Mouse (Mus musculus) limb, embryonic 15.5 days (tissue): ENCODE results near the gene 4930544D05Rik. TPM values are rescaled to one million over a fixed set of nuclear protein-coding genes. Genes with fewer than 3 reads are reported as not detected.
A peak's percentile ranks its signal among the peaks of the same experiment; 100 is the strongest.

Experiments used
- ATAC-seq: fragments of 200-750 bp; cut with Nextera tagmentation; 2 replicates; pipeline ENCODE4 v1.8.0; 2017; ENCODE audit warnings: low read depth, moderate TSS enrichment; ENCODE audit not compliant: insufficient number of reproducible peaks, low FRiP score, low TSS enrichment
- H3K27ac ChIP-seq: fragments of 300-500 bp; sonication (generic); 2 replicates; pipeline ENCODE4 v1.5.1; 2015; ENCODE audit warnings: moderate library complexity, mild to moderate bottlenecking, inconsistent platforms
- H3K27me3 ChIP-seq: fragments of 300-500 bp; sonication (generic); 2 replicates; pipeline ENCODE4 v1.6.1; 2015; ENCODE audit warnings: inconsistent platforms
- H3K36me3 ChIP-seq: fragments of 300-500 bp; sonication (generic); 2 replicates; pipeline ENCODE4 v1.6.1; 2015; ENCODE audit warnings: inconsistent platforms
- H3K4me1 ChIP-seq: fragments of 300-500 bp; sonication (generic); 2 replicates; pipeline ENCODE4 v1.6.1; 2015; ENCODE audit warnings: inconsistent platforms
- H3K4me2 ChIP-seq: fragments of 300-500 bp; sonication (generic); 2 replicates; pipeline ENCODE4 v1.6.1; 2015; ENCODE audit warnings: mild to moderate bottlenecking, inconsistent platforms
- H3K4me3 ChIP-seq: fragments of 300-500 bp; sonication (generic); 2 replicates; pipeline ENCODE4 v1.5.1; 2015; ENCODE audit warnings: mild to moderate bottlenecking, inconsistent platforms
- H3K9ac ChIP-seq: fragments of 300-500 bp; sonication (generic); 2 replicates; pipeline ENCODE4 v1.6.1; 2015; ENCODE audit warnings: inconsistent platforms
- H3K9me3 ChIP-seq: fragments of 300-500 bp; sonication (generic); 2 replicates; pipeline ENCODE4 v1.6.1; 2016; ENCODE audit warnings: inconsistent platforms
- WGBS: fragments of 180-500 bp; shearing (Covaris S2); methylation state at CpG from one replicate; pipeline ENCODE4 v1.1.7; 2015; 5-methylcytosine and 5-hydroxymethylcytosine counted together
- polyA plus RNA-seq: library from polyadenylated mRNA; unstranded; fragments of >200 nt; fragmentation: Nextera tagmentation; extraction: Ambion mirVana; gene quantifications from 2 replicates; pipeline ENCODE4 v1.2.1, GENCODE M21; 2015

Gene 4930544D05Rik
- polyA plus RNA-seq, 1 experiment from 2014 or later: not detected

DNA sequence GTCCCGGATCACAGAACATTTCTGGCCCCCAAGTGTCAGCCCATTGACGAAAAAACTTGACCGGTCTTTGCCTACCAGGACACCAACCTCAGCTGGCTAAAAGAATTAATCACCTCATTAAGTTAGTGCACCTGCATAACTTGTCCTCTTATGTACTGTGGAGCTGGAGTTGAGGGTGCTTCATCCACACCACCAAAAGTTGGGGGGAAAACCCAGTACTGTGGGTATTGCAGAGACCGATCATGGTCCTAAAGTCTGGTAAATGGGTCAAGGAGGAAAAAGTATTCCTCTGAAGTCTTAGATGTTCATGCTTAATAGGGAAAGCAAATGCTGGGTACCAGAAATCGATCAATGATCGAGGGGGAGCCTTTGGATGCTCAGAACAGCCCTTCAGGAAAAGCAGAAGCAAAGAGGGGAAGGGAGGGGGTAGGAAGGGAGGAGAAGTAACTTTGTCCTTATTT lies 37.3 kb downstream of the 4930544D05Rik start:
- 41% methylated on average over 6 of the region's 6 CpGs for WGBS
- Histone ChIP-seq H3K27ac (peak overlapping the region; percentile 99), H3K4me3 (peak overlapping the region; percentile 100), H3K9me3 (no peaks in the 10 kb centered on the region), H3K4me2 (peak overlapping the region; percentile 89), H3K4me1 (peaks cover 78% of the 10 kb centered on the region), H3K9ac (peak overlapping the region; percentile 98), H3K36me3 (peaks cover 43% of the 10 kb centered on the region), H3K27me3 (no peaks in the 10 kb centered on the region)
- no peak for ATAC-seq

DNA sequence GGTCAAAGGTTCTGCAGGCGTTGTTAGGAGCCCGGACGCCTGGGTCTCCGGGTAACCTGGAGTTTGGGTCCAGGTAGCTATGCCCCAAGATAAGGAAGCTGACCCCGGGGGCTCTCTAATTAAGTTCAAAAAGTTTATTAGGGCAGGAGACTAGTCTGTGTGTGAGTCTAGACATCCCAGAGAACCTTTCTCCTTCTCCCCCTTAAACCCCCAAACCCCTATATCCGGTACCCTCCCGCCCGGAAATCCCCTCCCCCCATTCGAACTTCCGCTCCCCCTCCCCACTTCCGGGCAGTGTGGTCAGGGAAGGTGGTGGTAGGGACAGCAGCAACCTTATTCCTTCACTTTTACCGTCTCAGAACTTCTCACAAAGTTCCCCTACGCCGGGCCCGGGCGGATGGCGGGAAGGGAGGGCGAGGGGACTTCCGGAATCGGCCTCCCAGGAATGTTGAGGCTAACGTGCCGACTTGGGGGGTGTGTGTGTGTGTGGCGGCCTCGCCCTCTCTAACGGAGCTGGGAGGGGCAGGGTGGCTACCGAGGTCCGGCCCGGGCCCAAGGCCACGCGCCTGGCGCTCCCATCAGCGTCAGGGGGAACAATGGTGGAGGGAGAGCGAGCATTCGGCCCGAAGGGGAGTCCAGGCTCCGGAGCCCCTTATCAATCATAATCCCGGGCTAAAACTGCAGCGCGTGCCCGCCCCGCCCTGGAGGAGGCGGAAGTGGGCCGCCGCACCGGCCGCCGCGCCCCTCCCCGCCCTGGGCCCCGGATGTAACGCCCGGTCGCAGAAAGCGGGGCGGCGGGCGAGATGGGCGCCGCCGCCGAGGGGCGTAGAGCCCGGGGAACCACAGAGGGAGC lies 37.9 kb downstream of the 4930544D05Rik start:
- under 1% methylated on average over 61 of the region's 63 CpGs for WGBS
- no peaks in the 10 kb centered on the region for H3K27me3 ChIP-seq
- H3K9ac ChIP-seq: peak overlapping the region; percentile 98
- H3K36me3 ChIP-seq: peaks cover 40% of the 10 kb centered on the region
- no peaks in the 10 kb centered on the region for H3K9me3 ChIP-seq
- H3K27ac ChIP-seq: peak overlapping the region; percentile 99
- ATAC-seq: no peak
- H3K4me1 ChIP-seq: peaks cover 77% of the 10 kb centered on the region
- peak overlapping the region; percentile 89 for H3K4me2 ChIP-seq
- H3K4me3 ChIP-seq: peak overlapping the region; percentile 100

DNA sequence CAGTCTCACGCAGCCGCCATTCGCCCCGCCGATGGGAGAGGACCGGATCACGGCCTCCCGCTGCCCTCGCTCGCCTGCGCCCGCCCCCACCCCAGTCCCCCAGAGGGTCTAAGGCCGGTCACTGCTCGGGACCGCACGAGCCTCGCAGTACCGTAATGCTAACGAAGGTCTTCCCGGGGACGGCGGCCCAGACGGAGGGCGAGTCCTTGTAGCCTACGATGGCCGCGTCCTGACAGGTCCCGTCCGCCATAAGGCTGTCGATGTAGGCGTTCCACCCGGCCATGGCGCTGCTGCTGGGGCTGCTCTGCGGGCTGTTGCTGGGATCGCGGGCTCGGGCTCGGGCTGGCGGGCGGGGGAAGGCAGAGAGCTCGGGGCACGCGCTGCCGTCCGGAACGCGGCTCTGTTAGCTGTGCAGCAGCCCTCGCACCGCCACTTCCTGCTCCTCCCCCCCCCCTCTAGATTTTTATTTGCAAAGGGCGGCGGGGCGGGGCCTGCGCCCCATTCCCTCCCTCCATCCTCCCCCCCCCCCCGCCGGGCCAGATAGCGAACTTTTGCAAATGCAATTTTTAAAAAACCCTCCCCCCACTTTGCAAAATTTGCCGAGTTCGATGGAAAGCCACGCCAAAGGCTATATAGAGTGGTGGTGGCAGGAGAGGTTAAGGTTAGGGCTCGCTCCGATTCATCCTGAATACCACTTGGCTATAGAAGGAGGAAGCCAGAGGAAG lies 38.7 kb downstream of the 4930544D05Rik start, which contains the start of gene Pfn1:
Gene Pfn1, minus strand, starts transcription at position 447 of the 725 bp plus-strand sequence.
- peaks cover 76% of the 10 kb centered on the region for H3K4me1 ChIP-seq
- peak within 1 kb of the TSS; percentile 100 for H3K4me3 ChIP-seq
- ATAC-seq: peak; percentile 30; the same call in 1 of the 2 replicates
- H3K9me3 ChIP-seq: no peaks in the 10 kb centered on the region
- peak within 1 kb of the TSS; percentile 98 for H3K9ac ChIP-seq
- H3K27ac ChIP-seq: peak within 1 kb of the TSS; percentile 99
- WGBS: 0% methylated on average over 52 of the region's 61 CpGs
- H3K27me3 ChIP-seq: no peaks in the 10 kb centered on the region
- peaks cover 33% of the 10 kb centered on the region for H3K36me3 ChIP-seq
- peak within 1 kb of the TSS; percentile 89 for H3K4me2 ChIP-seq

DNA sequence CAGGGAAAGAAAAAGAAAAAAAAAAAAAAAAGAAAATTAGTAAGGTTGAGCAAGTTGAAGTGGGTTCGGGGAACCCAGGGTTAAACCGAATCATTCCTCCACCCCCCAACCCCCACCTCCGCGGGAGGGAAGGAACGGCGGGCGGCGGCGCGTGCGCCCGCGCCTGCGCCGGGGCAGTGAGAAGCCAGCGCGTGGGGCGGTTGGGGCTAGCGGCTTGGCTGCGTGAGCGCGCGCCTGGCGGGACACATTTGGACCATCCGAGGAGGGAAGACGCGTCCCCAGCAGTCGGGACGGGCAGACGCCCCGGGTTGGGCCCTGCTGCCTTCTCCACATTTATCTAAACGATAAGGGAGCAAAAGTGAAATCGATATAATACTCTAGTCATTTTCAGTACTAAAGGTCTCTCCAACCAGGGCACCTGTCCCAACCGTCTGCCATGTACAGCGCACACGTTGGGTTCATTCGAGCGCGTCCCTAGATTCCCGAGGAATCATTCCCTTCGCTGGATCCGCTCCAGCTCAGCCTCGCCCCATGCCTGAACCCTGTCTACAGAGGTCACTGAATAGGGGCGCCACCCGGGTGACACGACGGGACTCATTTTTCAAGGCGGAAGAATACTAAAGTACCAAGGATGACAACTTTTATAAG lies 39.4 kb downstream of the 4930544D05Rik start:
- H3K9me3 ChIP-seq: no peaks in the 10 kb centered on the region
- WGBS: 0% methylated on average over 48 of the region's 48 CpGs
- ATAC-seq: peak; percentile 76
- H3K9ac ChIP-seq: peak overlapping the region; percentile 46
- H3K27ac ChIP-seq: peak overlapping the region; percentile 99
- H3K4me3 ChIP-seq: peak overlapping the region; percentile 100
- no peaks in the 10 kb centered on the region for H3K27me3 ChIP-seq
- peaks cover 71% of the 10 kb centered on the region for H3K4me1 ChIP-seq
- peak overlapping the region; percentile 89 for H3K4me2 ChIP-seq
- peaks cover 33% of the 10 kb centered on the region for H3K36me3 ChIP-seq

DNA sequence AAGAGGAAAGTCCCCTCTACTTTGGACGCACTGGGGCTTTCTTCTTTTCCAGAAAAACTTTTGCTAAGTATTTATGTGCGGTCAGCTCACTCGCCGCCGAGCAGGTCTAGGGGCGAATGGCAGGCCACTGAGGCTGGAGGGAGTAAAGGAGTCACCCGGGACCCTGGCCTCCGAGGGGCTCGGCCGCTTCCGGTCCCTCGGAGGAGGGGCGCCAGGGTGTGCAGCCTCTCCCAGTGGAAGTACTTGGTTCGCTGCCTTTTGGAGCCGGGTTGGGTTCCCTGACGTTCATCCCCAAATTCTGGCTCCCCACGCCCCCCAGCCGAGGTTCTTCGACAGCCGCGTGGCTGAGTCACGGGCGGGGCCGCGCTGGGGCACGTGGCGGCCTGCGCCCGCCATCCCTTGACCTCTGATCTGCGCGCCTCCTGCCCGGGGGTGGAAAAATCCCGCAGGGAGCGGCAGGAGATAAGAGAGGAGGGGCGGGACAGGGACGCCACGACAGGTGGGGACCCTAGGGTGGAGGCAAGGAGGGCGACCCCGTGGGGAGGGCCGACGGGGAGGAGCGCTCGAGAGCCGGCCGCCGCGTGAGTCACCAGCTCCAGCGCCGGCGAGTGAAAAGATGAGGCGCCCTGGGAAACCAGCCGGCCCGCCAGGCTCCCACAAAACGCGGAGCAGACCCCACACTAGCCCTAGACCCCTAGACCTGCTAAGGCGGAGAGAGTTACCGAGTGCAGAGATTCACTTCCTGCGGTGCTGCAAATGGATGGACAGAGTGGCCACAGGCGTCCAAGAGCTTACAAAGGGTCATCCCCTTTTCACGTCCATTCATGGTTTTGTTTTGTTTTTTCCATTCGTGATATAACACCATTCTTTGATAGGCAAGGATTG lies 40.2 kb downstream of the 4930544D05Rik start:
- Histone ChIP-seq H3K9me3 (no peaks in the 10 kb centered on the region), H3K4me1 (peaks cover 66% of the 10 kb centered on the region), H3K9ac (peak overlapping the region; percentile 46), H3K27ac (peak overlapping the region; percentile 99), H3K27me3 (no peaks in the 10 kb centered on the region), H3K36me3 (peaks cover 31% of the 10 kb centered on the region), H3K4me2 (peak overlapping the region; percentile 89), H3K4me3 (peak overlapping the region; percentile 100)
- 0 out of 2 replicates have a peak, but pooled peaks have one; percentile 13 for ATAC-seq
- under 1% methylated on average over 61 of the region's 61 CpGs for WGBS

DNA sequence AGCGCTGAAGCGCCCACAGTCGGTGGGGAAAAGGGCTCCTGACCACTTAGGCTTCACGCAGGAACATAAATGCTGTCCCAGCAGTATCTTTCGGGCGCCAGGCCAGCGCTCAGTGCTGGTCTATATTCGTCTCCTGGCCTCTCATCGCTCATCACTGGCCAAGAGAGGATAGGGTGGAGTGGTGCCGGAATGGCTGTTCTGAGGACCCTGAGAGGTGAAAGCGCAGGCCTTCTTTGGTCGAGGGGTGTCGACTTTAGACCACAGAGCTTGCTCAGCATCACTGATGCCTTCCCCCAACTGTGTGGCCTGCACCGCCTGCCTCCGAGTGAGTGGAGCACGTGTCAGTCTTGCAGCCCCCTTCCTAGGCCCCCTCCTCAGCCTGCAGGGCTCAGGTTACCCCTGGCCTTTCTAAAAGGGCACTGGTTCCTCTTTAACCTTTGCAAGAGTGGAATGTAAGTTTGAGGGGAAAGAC lies 40.8 kb downstream of the 4930544D05Rik start:
- ATAC-seq: 0 out of 2 replicates have a peak, but pooled peaks have one; percentile 12
- Histone ChIP-seq H3K9me3 (no peaks in the 10 kb centered on the region), H3K9ac (peak overlapping the region; percentile 46; the same call in 1 of the 2 replicates), H3K27me3 (no peaks in the 10 kb centered on the region), H3K4me3 (peak overlapping the region; percentile 100), H3K4me1 (peaks cover 59% of the 10 kb centered on the region), H3K36me3 (peaks cover 30% of the 10 kb centered on the region), H3K4me2 (peak overlapping the region; percentile 89), H3K27ac (peak overlapping the region; percentile 99)
- 5% methylated on average over 16 of the region's 16 CpGs for WGBS

DNA sequence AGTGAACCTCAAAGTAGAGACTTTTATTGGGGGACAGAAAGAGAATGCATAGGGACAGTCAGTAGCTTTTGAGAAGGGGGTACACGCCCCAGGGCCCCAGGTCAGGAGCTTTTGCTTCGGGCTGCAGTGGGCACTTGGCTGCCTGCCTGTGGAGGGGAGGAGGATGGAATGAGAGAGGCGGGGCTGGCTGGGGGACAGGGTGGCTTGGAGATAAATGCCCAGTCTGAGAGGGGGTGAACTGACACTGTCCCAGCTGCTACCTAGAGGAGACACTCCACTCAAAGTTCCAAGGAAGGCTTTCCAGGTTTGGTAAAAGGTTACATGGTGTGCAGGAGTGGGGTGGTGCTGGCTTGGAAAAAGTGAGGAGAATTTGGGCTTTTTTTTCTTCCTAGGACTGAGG lies 41.3 kb downstream of the 4930544D05Rik start, which contains the start of gene Eno3:
Gene Eno3, plus strand, starts transcription at position 239 of the 400 bp plus-strand sequence.
- Histone ChIP-seq H3K4me2 (peak within 1 kb of the TSS; percentile 89), H3K36me3 (peaks cover 31% of the 10 kb centered on the region), H3K27me3 (no peaks in the 10 kb centered on the region), H3K27ac (peak within 1 kb of the TSS; percentile 99), H3K4me1 (peaks cover 55% of the 10 kb centered on the region), H3K9ac (peak within 1 kb of the TSS; percentile 46), H3K9me3 (no peaks in the 10 kb centered on the region), H3K4me3 (peak within 1 kb of the TSS; percentile 100)
- 17% methylated on average over 3 of the region's 3 CpGs for WGBS
- no peak for ATAC-seq

DNA sequence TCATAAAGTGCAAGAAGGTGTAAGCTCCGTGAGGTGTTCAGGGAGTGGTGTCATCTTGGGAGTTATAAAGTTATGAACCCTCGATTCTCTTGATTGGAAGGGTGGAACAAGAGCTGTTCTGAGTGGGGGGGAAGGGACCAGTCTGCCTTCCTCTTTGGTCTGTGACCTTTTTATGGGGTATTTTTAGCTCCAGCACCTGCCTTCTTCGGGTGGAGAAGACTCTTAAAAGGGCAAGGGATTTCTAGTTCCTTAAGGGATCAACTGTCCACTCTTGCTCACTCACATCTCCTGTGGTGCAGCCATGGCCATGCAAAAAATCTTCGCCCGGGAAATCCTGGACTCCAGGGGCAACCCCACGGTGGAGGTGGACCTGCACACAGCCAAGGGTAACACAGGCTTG lies 41.9 kb downstream of the 4930544D05Rik start:
- peak overlapping the region; percentile 99 for H3K27ac ChIP-seq
- peaks cover 31% of the 10 kb centered on the region for H3K36me3 ChIP-seq
- H3K9me3 ChIP-seq: no peaks in the 10 kb centered on the region
- H3K9ac ChIP-seq: no peak overlapping the region
- H3K4me2 ChIP-seq: 0 out of 2 replicates have a peak overlapping the region, but pooled peaks have one; percentile 89
- no peaks in the 10 kb centered on the region for H3K27me3 ChIP-seq
- no peak for ATAC-seq
- peak overlapping the region; percentile 100; the same call in 1 of the 2 replicates for H3K4me3 ChIP-seq
- WGBS: 40% methylated on average over 6 of the region's 6 CpGs
- peaks cover 49% of the 10 kb centered on the region for H3K4me1 ChIP-seq

DNA sequence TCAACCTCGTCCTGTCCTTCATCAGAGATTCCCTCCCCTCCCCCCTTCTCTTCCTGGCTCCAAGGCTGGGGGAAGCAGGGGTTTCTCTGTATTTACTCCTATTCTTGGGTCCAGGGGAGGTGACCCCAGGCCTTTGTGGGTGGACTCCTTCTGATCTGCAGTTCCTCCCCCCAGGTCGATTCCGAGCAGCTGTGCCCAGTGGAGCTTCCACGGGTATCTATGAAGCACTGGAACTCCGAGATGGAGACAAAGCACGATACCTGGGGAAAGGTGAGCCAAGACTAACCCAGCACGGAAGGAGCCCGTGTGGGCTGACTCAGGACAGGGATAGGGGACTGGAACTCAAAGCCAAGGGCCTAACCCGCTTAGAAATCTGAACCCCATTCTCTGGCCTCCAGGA lies 42.3 kb downstream of the 4930544D05Rik start:
- 53% methylated on average over 9 of the region's 9 CpGs for WGBS
- Histone ChIP-seq H3K27me3 (no peaks in the 10 kb centered on the region), H3K4me2 (0 out of 2 replicates have a peak overlapping the region, but pooled peaks have one; percentile 17), H3K9me3 (no peaks in the 10 kb centered on the region), H3K9ac (0 out of 2 replicates have a peak overlapping the region, but pooled peaks have one; percentile 26), H3K27ac (peak overlapping the region; percentile 5), H3K4me3 (peak overlapping the region; percentile 3; the same call in 1 of the 2 replicates), H3K36me3 (peaks cover 33% of the 10 kb centered on the region), H3K4me1 (peaks cover 45% of the 10 kb centered on the region)
- ATAC-seq: no peak

DNA sequence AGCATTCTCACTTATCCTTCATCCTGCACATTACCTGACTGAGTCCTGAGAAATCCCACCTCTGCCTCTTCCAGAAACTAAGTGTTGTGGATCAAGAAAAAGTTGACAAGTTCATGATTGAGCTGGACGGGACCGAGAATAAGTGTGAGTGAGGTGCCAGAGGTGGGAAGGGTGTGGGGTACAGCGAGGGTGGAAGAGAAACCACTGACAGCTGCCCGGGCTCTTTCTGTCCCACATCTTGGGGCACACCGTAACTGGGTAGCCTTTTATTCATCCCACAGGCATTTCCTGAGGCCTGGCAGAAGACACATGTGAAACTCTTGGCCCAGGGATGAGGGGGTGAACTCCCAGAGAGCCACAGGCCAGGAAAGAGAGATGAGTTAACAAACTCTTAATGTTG lies 42.9 kb downstream of the 4930544D05Rik start:
- Histone ChIP-seq H3K4me2 (0 out of 2 replicates have a peak overlapping the region, but pooled peaks have one; percentile 17), H3K4me3 (0 out of 2 replicates have a peak overlapping the region, but pooled peaks have one; percentile 3), H3K9ac (0 out of 2 replicates have a peak overlapping the region, but pooled peaks have one; percentile 26)

More for the DNA sequence above, 42.9 kb downstream of the 4930544D05Rik start:
- WGBS: 68% methylated on average over 5 of the region's 5 CpGs
- peak overlapping the region; percentile 5; the same call in 1 of the 2 replicates for H3K27ac ChIP-seq
- H3K27me3 ChIP-seq: no peaks in the 10 kb centered on the region
- peaks cover 42% of the 10 kb centered on the region for H3K4me1 ChIP-seq
- no peak for ATAC-seq
- H3K9me3 ChIP-seq: no peaks in the 10 kb centered on the region
- H3K36me3 ChIP-seq: peaks cover 39% of the 10 kb centered on the region
